Mouse (Mus musculus) adipocyte (in vitro differentiated cells): ENCODE data around the gene Gbp2.

Source experiments
- DNase-seq: peaks from one replicate; pipeline ENCODE4 v3.0.0-alpha.2; 2016; ENCODE audit warnings: low spot score

Gbp2 gene

GRCm38 (mm10) chr3:142620111-142620955 lies at the start of gene Gbp2:
TSS of gene Gbp2 (plus strand) at chr3:142620602.
- DNase-seq, result peak; percentile 99

GRCm38 (mm10) chr3:142570738-142571137 lies 49.7 kb upstream of the Gbp2 start:
- no peak for DNase-seq

GRCm38 (mm10) chr3:142577108-142577507 lies 43.3 kb upstream of the Gbp2 start:
- no peak for DNase-seq

GRCm38 (mm10) chr3:142578342-142578741 lies 42.1 kb upstream of the Gbp2 start:
- DNase-seq, result no peak

GRCm38 (mm10) chr3:142583067-142583466 lies 37.3 kb upstream of the Gbp2 start:
- DNase-seq, result no peak

- DNase-seq, result no peak
Measured at GRCm38 (mm10) chr3:142587386-142587785, 33.0 kb upstream of the Gbp2 start.

GRCm38 (mm10) chr3:142588888-142589287 lies 31.5 kb upstream of the Gbp2 start:
- DNase-seq, result peak; percentile 51

GRCm38 (mm10) chr3:142590431-142591067 lies 29.9 kb upstream of the Gbp2 start:
- DNase-seq, result no peak

- DNase-seq, result no peak
Measured at GRCm38 (mm10) chr3:142594547-142594946, 25.9 kb upstream of the Gbp2 start, which contains the start of gene Gbp2b. TSS of gene Gbp2b (plus strand) at chr3:142594847.

- DNase-seq, result no peak
Measured at GRCm38 (mm10) chr3:142597923-142598322, 22.5 kb upstream of the Gbp2 start.

GRCm38 (mm10) chr3:142601675-142602074 lies 18.7 kb upstream of the Gbp2 start:
- DNase-seq, result no peak

- no peak for DNase-seq
Measured at GRCm38 (mm10) chr3:142618658-142619057, 1.7 kb upstream of the Gbp2 start.

- DNase-seq, result peak; percentile 79
Measured at GRCm38 (mm10) chr3:142619606-142620005, 796 bp upstream of the Gbp2 start.

GRCm38 (mm10) chr3:142620956-142621562 lies 657 bp downstream of the Gbp2 start:
- peak; percentile 87 for DNase-seq

- DNase-seq, result no peak
Measured at GRCm38 (mm10) chr3:142630385-142630784, 10.0 kb downstream of the Gbp2 start.

- DNase-seq, result peak; percentile 17
Measured at GRCm38 (mm10) chr3:142640201-142640600, 19.8 kb downstream of the Gbp2 start.

- peak; percentile 89 for DNase-seq
Measured at GRCm38 (mm10) chr3:142645949-142646348, 25.5 kb downstream of the Gbp2 start.

GRCm38 (mm10) chr3:142647836-142648235 lies 27.4 kb downstream of the Gbp2 start:
- DNase-seq, result peak; percentile 38

- no peak for DNase-seq
Measured at GRCm38 (mm10) chr3:142650205-142650604, 29.8 kb downstream of the Gbp2 start.

- DNase-seq, result no peak
Measured at GRCm38 (mm10) chr3:142664723-142665122, 44.3 kb downstream of the Gbp2 start.

- no peak for DNase-seq
Measured at GRCm38 (mm10) chr3:142674607-142675006, 54.2 kb downstream of the Gbp2 start.
